Mouse (Mus musculus) thymus, adult 2 months (tissue): ENCODE data around the gene Rab3il1. TPM values are rescaled to one million over a fixed set of nuclear protein-coding genes. Genes with fewer than 3 reads are reported as not detected.
A peak's percentile ranks its signal among the peaks of the same experiment; 100 is the strongest.

Experiments
- DNase-seq: peaks from one replicate; pipeline ENCODE4 v3.0.0; 2021
- H3K27ac ChIP-seq: fragments of 200-500 bp; 2 replicates; pipeline ENCODE4 v1.5.1; 2012; ENCODE audit warnings: low read length, control low read depth; ENCODE audit not compliant: control insufficient read depth, insufficient read depth
- H3K27me3 ChIP-seq: fragments of 200-500 bp; 2 replicates; pipeline ENCODE4 v1.6.1; 2012; ENCODE audit warnings: mild to moderate bottlenecking, low read length, moderate library complexity, mixed read lengths; ENCODE audit not compliant: control insufficient read depth, insufficient read depth
- H3K36me3 ChIP-seq: fragments of 200-500 bp; 2 replicates; pipeline ENCODE4 v1.6.1; 2012; ENCODE audit warnings: mild to moderate bottlenecking, low read length, moderate library complexity; ENCODE audit not compliant: control insufficient read depth, insufficient read depth
- H3K4me1 ChIP-seq: fragments of 200-500 bp; replicated peaks from 2 replicates; pipeline ENCODE4 v1.6.1; 2012; ENCODE audit warnings: low read length; ENCODE audit not compliant: control insufficient read depth, insufficient read depth
- H3K4me3 ChIP-seq: fragments of 200-500 bp; 2 replicates; pipeline ENCODE4 v1.5.1; 2012; ENCODE audit warnings: mild to moderate bottlenecking, low read length, control low read depth, moderate library complexity; ENCODE audit not compliant: control insufficient read depth, insufficient read depth
- CTCF ChIP-seq: fragments of 200-500 bp; IDR thresholded peaks from 2 replicates; pipeline ENCODE4 v1.5.1; 2012; ENCODE audit warnings: mild to moderate bottlenecking, control low read depth, low read length, moderate library complexity, borderline replicate concordance; ENCODE audit not compliant: control insufficient read depth, poor library complexity, insufficient read depth; ENCODE audit errors: extremely low read depth
- POLR2A ChIP-seq: fragments of 200-500 bp; IDR thresholded peaks from 2 replicates; pipeline ENCODE4 v1.6.1; 2012; ENCODE audit warnings: mild to moderate bottlenecking, low read length, control low read depth, moderate library complexity; ENCODE audit not compliant: control insufficient read depth, poor library complexity, insufficient read depth; ENCODE audit errors: extremely low read depth
- WGBS: fragments of 180-500 bp; shearing (Covaris S2); methylation state at CpG from one replicate; pipeline ENCODE4 v1.1.7; 2018; 5-methylcytosine and 5-hydroxymethylcytosine counted together
- polyA plus RNA-seq: library from polyadenylated mRNA; depleted of rRNA; stranded (reverse); fragments of >200 nt; gene quantifications from 2 replicates; pipeline ENCODE4 v1.2.3, GENCODE M21; 2012

Gene Rab3il1
- polyA plus RNA-seq, 1 experiment, result 15.7 TPM

DNA sequence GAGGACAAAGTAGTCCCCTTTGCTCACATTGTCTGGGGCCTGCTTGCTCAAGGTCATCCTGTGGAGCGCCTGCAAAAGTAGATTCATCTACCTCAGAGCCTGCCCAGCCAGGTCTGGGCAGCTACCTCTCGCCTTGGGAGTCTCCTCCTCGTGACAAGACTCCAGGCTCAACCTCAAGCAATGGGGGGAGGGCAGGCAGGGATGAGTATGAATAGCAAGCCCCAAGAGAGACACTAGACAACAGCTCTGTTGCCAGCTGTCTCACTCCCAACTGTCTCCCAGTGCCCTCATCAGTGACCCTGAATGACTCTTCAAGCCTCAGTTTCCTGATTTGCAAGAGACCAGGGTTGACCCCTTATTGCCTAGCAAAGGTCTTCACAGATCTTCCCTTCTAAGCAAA lies 11.9 kb downstream of the Rab3il1 start:
- no peaks in the 10 kb centered on the region for H3K27me3 ChIP-seq
- TF ChIP-seq POLR2A (no peak), CTCF (no peak)
- 88% methylated on average over 3 of the region's 3 CpGs for WGBS

DNA sequence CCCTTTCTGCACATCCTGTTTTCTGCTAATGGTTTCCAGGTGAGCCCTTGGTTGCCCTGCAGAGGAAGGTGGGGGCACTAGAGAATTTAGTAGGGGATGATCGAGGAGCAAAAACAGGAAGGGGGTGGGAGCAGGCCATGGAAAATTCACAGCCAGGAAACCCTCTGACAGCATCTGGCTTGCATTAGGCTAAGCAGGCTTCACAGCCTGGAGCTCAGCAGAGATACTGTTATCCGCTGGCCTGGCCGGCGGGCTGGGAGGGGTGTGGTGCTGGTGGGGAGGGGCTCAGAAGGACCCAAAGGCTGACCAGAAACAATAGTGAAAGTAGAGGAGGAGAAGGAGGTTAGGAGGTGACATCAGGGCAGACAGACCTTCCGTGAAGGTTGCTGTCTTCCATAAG lies 12.4 kb downstream of the Rab3il1 start:
- no peak for DNase-seq
- no peak overlapping the region for H3K27ac ChIP-seq
- H3K4me3 ChIP-seq, result no peak overlapping the region
- no peak for TF ChIP-seq CTCF
- TF ChIP-seq POLR2A, result no peak
- WGBS, result 73% methylated on average over 5 of the region's 5 CpGs
- H3K36me3 ChIP-seq, result no peaks in the 10 kb centered on the region
- H3K4me1 ChIP-seq, result peaks cover 12% of the 10 kb centered on the region
- no peaks in the 10 kb centered on the region for H3K27me3 ChIP-seq

More for the DNA sequence above, 11.9 kb downstream of the Rab3il1 start:
- H3K27ac ChIP-seq, result no peak overlapping the region
- no peaks in the 10 kb centered on the region for H3K36me3 ChIP-seq
- DNase-seq, result no peak
- peaks cover 7% of the 10 kb centered on the region for H3K4me1 ChIP-seq
- H3K4me3 ChIP-seq, result no peak overlapping the region

DNA sequence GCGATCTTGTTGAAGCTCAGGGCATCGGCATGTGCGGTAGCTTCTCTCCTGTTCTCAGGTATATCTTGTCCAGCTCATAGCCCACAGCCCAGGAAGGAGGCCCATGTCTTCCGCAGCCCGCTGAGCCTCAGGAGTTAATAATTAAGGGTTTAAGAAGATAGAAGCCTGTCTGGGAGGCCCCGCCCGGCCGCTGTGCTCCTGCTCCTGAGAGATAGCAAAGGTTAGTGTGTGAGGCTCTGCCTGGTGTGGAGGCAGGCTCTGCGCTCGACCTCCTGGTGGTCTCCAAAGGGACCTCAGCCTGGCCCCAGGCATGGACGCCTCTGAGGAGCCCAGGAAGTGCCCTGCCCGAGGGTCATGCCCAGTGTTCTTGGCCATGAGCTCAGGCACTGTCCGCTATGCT lies 13.4 kb downstream of the Rab3il1 start:
- TF ChIP-seq CTCF, result no peak
- WGBS, result 94% methylated on average over 13 of the region's 13 CpGs
- no peak for DNase-seq
- Histone ChIP-seq H3K4me1 (peaks cover 12% of the 10 kb centered on the region), H3K36me3 (no peaks in the 10 kb centered on the region), H3K27me3 (no peaks in the 10 kb centered on the region), H3K4me3 (no peak overlapping the region), H3K27ac (no peak overlapping the region)

- peaks cover 12% of the 10 kb centered on the region for H3K4me1 ChIP-seq
- H3K4me3 ChIP-seq, result no peak overlapping the region
- DNase-seq, result no peak
- TF ChIP-seq POLR2A, result no peak
- H3K27me3 ChIP-seq, result no peaks in the 10 kb centered on the region
- H3K36me3 ChIP-seq, result no peaks in the 10 kb centered on the region
- WGBS, result 93% methylated on average over 4 of the region's 4 CpGs
- no peak overlapping the region for H3K27ac ChIP-seq
Measured at GRCm38 (mm10) chr19:10015442-10015841, 14.0 kb downstream of the Rab3il1 start.

DNA sequence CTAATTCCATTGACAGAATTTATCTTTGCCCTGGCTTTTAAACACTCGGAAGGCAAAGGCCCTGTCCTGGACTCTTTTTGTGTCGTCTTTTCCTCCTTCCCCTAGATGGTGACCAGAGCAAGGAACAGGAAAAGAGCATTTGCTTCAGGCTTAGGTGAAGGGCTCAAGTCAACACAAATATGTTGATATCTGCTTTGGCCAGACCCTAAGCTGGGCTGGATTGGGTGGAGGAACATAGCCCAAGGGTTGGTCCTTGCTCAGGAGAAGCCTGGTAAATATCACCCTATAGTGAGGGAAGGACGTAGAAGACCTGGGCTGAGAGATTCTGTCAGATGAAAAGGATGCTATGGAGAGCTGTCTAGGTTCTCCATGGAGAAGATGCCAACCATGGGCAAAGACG lies 14.7 kb downstream of the Rab3il1 start:
- Histone ChIP-seq H3K4me3 (no peak overlapping the region), H3K27me3 (no peaks in the 10 kb centered on the region), H3K36me3 (no peaks in the 10 kb centered on the region), H3K4me1 (peaks cover 12% of the 10 kb centered on the region), H3K27ac (no peak overlapping the region)
- no peak for DNase-seq
- 93% methylated on average over 4 of the region's 4 CpGs for WGBS
- no peak for TF ChIP-seq CTCF
- TF ChIP-seq POLR2A, result no peak

DNA sequence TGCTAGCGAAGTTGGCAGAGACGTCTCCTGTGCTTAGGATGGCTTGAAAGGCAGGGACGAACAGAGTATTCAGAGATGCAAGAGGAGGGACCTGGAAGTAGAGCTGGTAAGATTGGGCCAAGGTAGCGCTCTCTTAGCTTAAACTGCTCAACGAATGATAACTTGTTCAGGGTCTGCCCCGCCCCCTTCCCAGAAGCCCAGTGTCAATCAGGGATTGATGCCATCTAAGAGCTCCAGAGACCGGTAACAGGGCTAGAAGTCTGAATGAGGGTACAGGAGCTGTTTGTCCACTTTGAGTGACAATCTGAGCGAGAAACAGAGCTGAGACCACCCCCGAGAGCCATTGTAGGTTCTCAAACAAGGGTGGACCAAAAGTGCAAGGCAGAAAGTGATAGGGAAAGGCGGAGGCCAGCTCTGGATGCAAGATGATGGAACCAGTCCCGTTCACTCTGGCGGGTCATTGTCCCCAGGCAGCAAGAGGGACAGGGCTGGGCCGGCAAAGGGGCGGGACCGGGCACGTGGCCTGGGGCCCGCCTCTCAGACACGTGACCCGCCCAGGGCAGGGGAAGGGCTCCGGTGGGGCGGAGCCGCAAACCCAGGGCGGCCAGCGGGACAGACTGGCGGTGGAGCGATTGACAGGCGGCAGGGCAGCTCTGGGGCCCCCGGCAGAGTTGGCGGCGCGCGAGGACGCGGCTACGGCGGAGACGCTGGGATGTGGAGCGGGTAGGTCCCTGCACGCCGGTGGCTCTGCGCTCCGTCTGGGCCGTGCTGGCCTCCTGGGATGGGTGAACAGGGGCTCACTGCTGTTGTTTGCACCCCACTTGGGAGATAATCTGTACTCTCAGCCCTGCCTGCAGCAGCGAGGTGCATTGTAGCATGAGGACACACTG lies 16.4 kb downstream of the Rab3il1 start:
- H3K36me3 ChIP-seq, result no peaks in the 10 kb centered on the region
- no peak for TF ChIP-seq CTCF
- TF ChIP-seq POLR2A, result peak; percentile 32; the same call in 1 of the 2 replicates
- no peak overlapping the region for H3K27ac ChIP-seq
- peak overlapping the region; percentile 25 for H3K4me3 ChIP-seq
- WGBS, result 17% methylated on average over 44 of the region's 44 CpGs
- peaks cover 12% of the 10 kb centered on the region for H3K4me1 ChIP-seq
- no peaks in the 10 kb centered on the region for H3K27me3 ChIP-seq
- peak; percentile 57 for DNase-seq

DNA sequence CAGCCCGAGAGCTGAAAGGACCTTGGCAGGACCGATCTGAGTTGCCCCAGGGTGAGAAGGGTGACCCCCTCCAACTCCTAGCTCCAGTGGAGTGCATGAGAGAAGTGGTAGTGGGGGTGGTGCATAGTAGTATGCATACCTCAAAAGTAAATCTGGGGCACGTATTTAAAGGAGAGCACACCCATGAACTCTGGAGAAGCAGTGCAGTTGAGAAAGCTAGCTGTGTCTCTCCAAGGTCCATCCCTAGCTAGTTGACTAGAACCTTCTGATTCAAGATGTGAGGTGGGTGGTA lies 17.0 kb downstream of the Rab3il1 start:
- H3K4me3 ChIP-seq, result peak overlapping the region; percentile 25
- H3K27me3 ChIP-seq, result no peaks in the 10 kb centered on the region
- peaks cover 12% of the 10 kb centered on the region for H3K4me1 ChIP-seq
- 4% methylated on average over 3 of the region's 3 CpGs for WGBS
- H3K36me3 ChIP-seq, result no peaks in the 10 kb centered on the region
- TF ChIP-seq CTCF (no peak), POLR2A (no peak)
- H3K27ac ChIP-seq, result no peak overlapping the region
- no peak for DNase-seq
